Mouse (Mus musculus): ENCODE data around the gene Cubn. TPM values are rescaled to one million over a fixed set of nuclear protein-coding genes. Genes with fewer than 3 reads are reported as not detected.

The Cubn gene
- polyA plus RNA-seq, 1 experiment: not detected

- Histone ChIP-seq H3K36me3 (ENCODE audit: control insufficient read depth) (no peaks in the 10 kb centered on the region), H3K9me3 (ENCODE audit: control insufficient read depth, low read length) (no peaks in the 10 kb centered on the region), H3K27me3 (ENCODE audit: control insufficient read depth) (no peaks in the 10 kb centered on the region), H3K4me3 (replicated peaks) (no peak overlapping the region), H3K4me1 (ENCODE audit: control insufficient read depth) (no peaks in the 10 kb centered on the region)
- TF ChIP-seq TAL1 (IDR thresholded peaks at IDR 0.05; ENCODE audit: low read length) (no peak), GATA1 (IDR thresholded peaks at IDR 0.05; ENCODE audit: low read length) (no peak)
Measured at GRCm38 (mm10) chr2:13404986-13405678, 86.5 kb downstream of the Cubn start.

GRCm38 (mm10) chr2:13400831-13401230, 90.8 kb downstream of the Cubn start:
- Histone ChIP-seq H3K27me3 (ENCODE audit: control insufficient read depth) (no peaks in the 10 kb centered on the region), H3K4me3 (replicated peaks) (no peak overlapping the region), H3K4me1 (ENCODE audit: control insufficient read depth) (no peaks in the 10 kb centered on the region), H3K9me3 (ENCODE audit: control insufficient read depth, low read length) (no peaks in the 10 kb centered on the region), H3K36me3 (ENCODE audit: control insufficient read depth) (no peaks in the 10 kb centered on the region)
- TF ChIP-seq TAL1 (IDR thresholded peaks at IDR 0.05; ENCODE audit: low read length): no peak

GRCm38 (mm10) chr2:13399480-13400072, 92.0 kb downstream of the Cubn start:
- no peaks in the 10 kb centered on the region for H3K9me3 ChIP-seq (ENCODE audit: control insufficient read depth, low read length)
- H3K27me3 ChIP-seq (ENCODE audit: control insufficient read depth): no peaks in the 10 kb centered on the region
- no peak for TF ChIP-seq TAL1 (IDR thresholded peaks at IDR 0.05; ENCODE audit: low read length)
- TF ChIP-seq GATA1 (IDR thresholded peaks at IDR 0.05; ENCODE audit: low read length): no peak
- no peak overlapping the region for H3K4me3 ChIP-seq (replicated peaks)
- no peaks in the 10 kb centered on the region; the same call in 1 of the 2 replicates for H3K4me1 ChIP-seq (ENCODE audit: control insufficient read depth)
- H3K36me3 ChIP-seq (ENCODE audit: control insufficient read depth): no peaks in the 10 kb centered on the region

GRCm38 (mm10) chr2:13398955-13399354, 92.7 kb downstream of the Cubn start:
- Histone ChIP-seq H3K9me3 (ENCODE audit: control insufficient read depth, low read length) (no peaks in the 10 kb centered on the region), H3K4me3 (replicated peaks) (no peak overlapping the region), H3K27me3 (ENCODE audit: control insufficient read depth) (no peaks in the 10 kb centered on the region), H3K36me3 (ENCODE audit: control insufficient read depth) (no peaks in the 10 kb centered on the region), H3K4me1 (ENCODE audit: control insufficient read depth) (peaks cover 6% of the 10 kb centered on the region)
- TF ChIP-seq TAL1 (IDR thresholded peaks at IDR 0.05; ENCODE audit: low read length): no peak
- TF ChIP-seq GATA1 (IDR thresholded peaks at IDR 0.05; ENCODE audit: low read length): no peak

GRCm38 (mm10) chr2:13398551-13398950, 93.1 kb downstream of the Cubn start:
- Histone ChIP-seq H3K4me3 (replicated peaks) (no peak overlapping the region), H3K36me3 (ENCODE audit: control insufficient read depth) (no peaks in the 10 kb centered on the region), H3K9me3 (ENCODE audit: control insufficient read depth, low read length) (no peaks in the 10 kb centered on the region), H3K27me3 (ENCODE audit: control insufficient read depth) (no peaks in the 10 kb centered on the region), H3K4me1 (ENCODE audit: control insufficient read depth) (peaks cover 7% of the 10 kb centered on the region)
- TF ChIP-seq TAL1 (IDR thresholded peaks at IDR 0.05; ENCODE audit: low read length) (no peak), GATA1 (IDR thresholded peaks at IDR 0.05; ENCODE audit: low read length) (no peak)

- no peak for TF ChIP-seq GATA1 (IDR thresholded peaks at IDR 0.05; ENCODE audit: low read length)
- no peak for TF ChIP-seq TAL1 (IDR thresholded peaks at IDR 0.05; ENCODE audit: low read length)
- Histone ChIP-seq H3K9me3 (ENCODE audit: control insufficient read depth, low read length) (no peaks in the 10 kb centered on the region), H3K27me3 (ENCODE audit: control insufficient read depth) (no peaks in the 10 kb centered on the region), H3K4me1 (ENCODE audit: control insufficient read depth) (peaks cover 17% of the 10 kb centered on the region), H3K36me3 (ENCODE audit: control insufficient read depth) (no peaks in the 10 kb centered on the region), H3K4me3 (replicated peaks) (no peak overlapping the region)
Measured at GRCm38 (mm10) chr2:13396124-13396540, 95.5 kb downstream of the Cubn start.

GRCm38 (mm10) chr2:13391018-13391417, 100.6 kb downstream of the Cubn start:
- Histone ChIP-seq H3K4me1 (ENCODE audit: control insufficient read depth) (peaks cover 34% of the 10 kb centered on the region), H3K4me3 (replicated peaks) (no peak overlapping the region), H3K36me3 (ENCODE audit: control insufficient read depth) (no peaks in the 10 kb centered on the region), H3K9me3 (ENCODE audit: control insufficient read depth, low read length) (no peaks in the 10 kb centered on the region), H3K27me3 (ENCODE audit: control insufficient read depth) (no peaks in the 10 kb centered on the region)
- TF ChIP-seq GATA1 (IDR thresholded peaks at IDR 0.05; ENCODE audit: low read length) (no peak), TAL1 (IDR thresholded peaks at IDR 0.05; ENCODE audit: low read length) (no peak)

- no peak for TF ChIP-seq GATA1 (IDR thresholded peaks at IDR 0.05; ENCODE audit: low read length)
- TF ChIP-seq TAL1 (IDR thresholded peaks at IDR 0.05; ENCODE audit: low read length): no peak
- no peaks in the 10 kb centered on the region for H3K36me3 ChIP-seq (ENCODE audit: control insufficient read depth)
- no peaks in the 10 kb centered on the region for H3K9me3 ChIP-seq (ENCODE audit: control insufficient read depth, low read length)
- no peak overlapping the region for H3K4me3 ChIP-seq (replicated peaks)
- H3K4me1 ChIP-seq (ENCODE audit: control insufficient read depth): peaks cover 50% of the 10 kb centered on the region
- H3K27me3 ChIP-seq (ENCODE audit: control insufficient read depth): no peaks in the 10 kb centered on the region
Measured at GRCm38 (mm10) chr2:13386631-13387030, 105.0 kb downstream of the Cubn start.

- Histone ChIP-seq H3K4me3 (replicated peaks) (no peak overlapping the region), H3K27me3 (ENCODE audit: control insufficient read depth) (no peaks in the 10 kb centered on the region), H3K9me3 (ENCODE audit: control insufficient read depth, low read length) (no peaks in the 10 kb centered on the region), H3K4me1 (ENCODE audit: control insufficient read depth) (peaks cover 41% of the 10 kb centered on the region), H3K36me3 (ENCODE audit: control insufficient read depth) (no peaks in the 10 kb centered on the region)
- TF ChIP-seq TAL1 (IDR thresholded peaks at IDR 0.05; ENCODE audit: low read length) (no peak), GATA1 (IDR thresholded peaks at IDR 0.05; ENCODE audit: low read length) (no peak)
Measured at GRCm38 (mm10) chr2:13385542-13386345, 105.9 kb downstream of the Cubn start.
